Mouse (Mus musculus) T-helper 17 cell (primary cell): ENCODE results near the gene Carns1.

ENCODE experiments used
- in situ Hi-C, 2 experiments: fragments of 300-600 bp; cut with MboI, MseI; formaldehyde crosslinking; loops; 1 replicate in 1 of 2; 2 replicates in 1 of 2; pipeline ENCODE4 v1.15.1; 2025; ENCODE audit warnings: high pct_unique_total_duplicates in 2 of 2

The Carns1 gene

DNA sequence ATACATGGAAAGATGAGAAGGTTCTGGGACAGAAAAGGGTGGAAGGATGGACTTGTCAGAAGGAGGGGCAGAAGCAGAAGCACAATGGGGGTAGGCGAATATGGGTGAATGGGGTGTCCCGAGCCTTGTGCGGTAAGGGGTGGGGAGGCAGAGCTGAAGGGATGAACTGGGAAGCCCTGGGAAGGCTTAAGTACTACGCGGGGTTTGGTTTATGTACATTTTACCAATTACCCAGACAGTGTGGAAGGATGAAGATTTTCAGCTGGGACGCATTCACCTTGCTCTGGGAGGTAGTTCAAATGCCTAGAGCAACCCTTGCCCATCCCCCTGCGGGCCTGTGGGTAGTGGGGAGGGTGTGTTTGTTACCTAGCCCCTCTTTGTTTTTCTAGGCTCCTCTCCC is 26.9 kb upstream of the Carns1 start:
- in situ Hi-C loops = no loop called here

DNA sequence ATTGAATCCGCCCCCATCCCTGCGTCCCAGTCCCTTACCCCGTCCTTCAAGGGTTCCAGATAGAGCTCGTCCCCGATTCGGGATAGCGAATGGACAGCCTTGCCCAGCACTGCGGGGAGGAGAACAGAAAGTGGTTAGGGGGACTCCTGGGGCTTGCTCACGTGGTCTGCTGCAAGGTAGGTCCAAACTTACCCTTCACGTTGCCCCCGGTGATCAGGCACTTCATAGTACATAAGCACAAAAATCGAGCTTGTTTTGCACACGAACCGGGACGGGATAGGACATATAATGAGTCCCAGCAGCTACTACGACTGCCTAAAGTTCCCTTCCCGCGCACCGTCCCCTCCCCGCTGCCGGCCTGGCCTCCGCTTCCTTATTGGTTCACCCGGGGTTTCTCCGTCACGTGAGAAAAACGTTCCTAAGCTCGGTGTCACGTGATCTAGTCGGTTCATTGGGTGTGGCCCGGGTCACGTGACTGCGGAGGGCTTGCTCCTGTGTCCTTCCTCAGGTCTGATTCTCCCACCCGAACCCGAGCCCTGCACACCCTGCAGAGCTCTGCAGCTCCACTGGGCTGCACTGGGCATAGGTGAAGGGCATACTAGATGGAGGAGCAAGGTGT is 26.1 kb upstream of the Carns1 start, which contains the start of gene Rad9a:
TSS of gene Rad9a (minus strand) at position 372 of the 619 bp plus-strand sequence.
- in situ Hi-C loops = no loop called here

DNA sequence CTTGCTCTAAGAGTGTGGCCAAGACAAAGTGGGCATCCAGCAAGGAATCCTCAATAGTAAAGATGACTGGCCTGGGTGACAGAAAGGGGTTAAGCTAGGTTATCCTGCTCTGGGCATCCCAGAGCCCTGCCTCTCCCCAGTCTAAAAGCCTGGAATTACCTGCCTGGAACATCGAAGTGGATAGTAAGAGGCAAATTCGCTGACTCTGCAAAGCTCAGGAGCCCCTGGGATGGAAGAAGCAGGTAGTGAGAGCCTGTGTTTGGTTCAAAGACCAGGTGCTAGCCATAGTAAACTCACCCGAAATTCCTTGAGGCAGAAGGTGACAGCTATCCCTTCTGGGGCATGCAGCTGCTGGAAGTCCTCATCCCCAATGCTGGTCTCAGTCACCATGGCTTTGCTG is 21.9 kb upstream of the Carns1 start:
- in situ Hi-C loops = no loop called here

DNA sequence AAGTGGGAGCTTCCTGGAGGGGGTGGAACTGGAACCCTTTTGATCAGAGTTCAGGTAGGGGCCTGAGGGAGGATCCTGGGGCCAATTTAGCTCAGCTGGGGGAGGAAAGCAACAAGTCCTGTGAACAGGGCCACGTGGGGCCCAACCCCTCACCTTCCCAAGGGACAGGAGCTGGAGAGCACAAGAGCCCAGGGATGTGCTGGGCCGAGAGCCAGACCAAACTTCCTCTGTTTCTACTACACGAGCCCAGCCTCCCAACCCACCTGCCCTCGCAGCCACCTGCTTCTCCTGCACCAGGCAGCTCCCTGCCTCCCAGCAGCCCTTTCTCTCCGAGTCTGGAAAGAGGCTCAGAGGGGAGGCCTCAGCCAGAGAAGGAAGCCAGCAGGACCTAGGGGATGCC is 21.3 kb upstream of the Carns1 start:
- in situ Hi-C loops = no loop called here

DNA sequence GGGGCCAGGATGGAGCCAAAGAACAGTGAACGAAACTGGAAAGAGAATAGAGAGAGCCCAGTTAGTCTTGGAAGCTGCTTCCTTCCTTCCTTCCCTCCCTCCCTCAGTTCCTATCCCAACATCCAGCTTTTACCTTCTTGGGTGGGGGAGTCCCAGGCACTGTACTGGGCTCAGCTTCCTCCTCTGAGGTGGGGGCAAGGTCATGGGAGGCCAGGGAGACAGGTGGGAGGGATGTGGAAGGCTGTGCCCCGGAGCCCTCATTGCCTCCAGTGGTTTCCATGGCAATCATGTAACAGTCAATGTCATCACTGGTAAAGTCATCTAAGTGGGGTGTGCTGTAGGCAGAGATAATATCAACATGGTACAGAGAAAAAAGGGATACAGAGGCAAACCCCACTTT is 20.8 kb upstream of the Carns1 start:
- in situ Hi-C loops = no loop called here

DNA sequence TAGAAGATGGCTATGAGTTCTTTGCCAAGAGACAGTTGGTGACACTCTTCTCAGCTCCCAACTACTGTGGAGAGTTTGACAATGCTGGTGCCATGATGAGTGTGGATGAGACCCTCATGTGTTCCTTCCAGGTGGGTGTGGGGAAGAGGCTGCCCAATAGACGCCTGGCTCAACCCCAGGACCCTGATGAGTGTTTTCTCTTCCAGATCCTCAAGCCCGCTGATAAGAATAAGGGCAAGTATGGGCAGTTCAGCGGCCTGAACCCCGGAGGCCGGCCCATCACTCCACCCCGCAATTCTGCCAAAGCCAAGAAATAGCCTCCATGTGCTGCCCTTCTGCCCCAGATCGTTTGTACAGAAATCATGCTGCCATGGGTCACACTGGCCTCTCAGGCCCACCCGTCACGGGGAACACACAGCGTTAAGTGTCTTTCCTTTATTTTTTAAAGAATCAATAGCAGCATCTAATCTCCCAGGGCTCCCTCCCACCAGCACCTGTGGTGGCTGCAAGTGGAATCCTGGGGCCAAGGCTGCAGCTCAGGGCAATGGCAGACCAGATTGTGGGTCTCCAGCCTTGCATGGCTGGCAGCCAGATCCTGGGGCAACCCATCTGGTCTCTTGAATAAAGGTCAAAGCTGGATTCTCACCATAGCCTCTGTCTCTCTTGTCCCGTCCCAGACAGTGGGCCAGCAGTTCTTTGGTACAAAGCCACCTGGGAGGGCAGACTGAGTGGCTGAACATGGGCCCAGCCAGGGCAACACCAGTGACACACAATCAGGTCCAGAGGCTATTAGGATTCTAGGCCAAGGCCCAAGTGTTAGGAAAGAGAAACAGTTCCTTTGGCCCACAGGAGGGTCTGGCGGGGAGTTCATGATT is 19.7 kb upstream of the Carns1 start:
- in situ Hi-C loops = no loop called here

DNA sequence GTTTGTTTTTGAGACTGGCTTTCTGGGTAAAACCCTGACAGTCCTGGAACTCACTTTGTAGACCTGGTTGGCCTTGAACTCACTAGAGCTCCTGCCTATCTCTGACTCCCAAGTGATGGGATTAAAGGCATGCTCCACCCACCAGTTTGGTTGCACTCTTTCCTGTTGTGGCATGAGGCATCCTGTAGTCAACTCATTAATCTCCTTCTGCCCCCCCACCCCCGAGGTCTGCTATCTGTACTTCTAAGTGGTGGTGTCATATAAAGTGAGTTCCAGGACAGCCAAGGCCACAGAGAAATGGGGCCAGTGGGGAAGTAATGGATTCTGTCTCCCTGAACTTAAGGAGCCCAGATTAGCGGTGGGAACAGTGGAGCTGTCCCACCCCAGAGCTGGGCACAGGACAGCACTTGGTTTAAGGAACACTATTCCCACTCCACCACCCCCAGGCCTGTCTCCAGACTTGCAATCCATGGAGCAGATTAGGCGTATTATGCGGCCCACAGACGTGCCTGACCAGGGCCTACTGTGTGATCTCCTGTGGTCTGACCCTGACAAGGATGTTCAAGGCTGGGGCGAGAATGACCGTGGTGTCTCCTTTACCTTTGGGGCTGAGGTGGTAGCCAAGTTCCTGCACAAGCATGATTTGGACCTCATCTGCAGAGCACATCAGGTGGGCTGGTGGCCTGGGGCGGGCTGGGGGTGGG is 18.9 kb upstream of the Carns1 start:
- in situ Hi-C loops = no loop called here

DNA sequence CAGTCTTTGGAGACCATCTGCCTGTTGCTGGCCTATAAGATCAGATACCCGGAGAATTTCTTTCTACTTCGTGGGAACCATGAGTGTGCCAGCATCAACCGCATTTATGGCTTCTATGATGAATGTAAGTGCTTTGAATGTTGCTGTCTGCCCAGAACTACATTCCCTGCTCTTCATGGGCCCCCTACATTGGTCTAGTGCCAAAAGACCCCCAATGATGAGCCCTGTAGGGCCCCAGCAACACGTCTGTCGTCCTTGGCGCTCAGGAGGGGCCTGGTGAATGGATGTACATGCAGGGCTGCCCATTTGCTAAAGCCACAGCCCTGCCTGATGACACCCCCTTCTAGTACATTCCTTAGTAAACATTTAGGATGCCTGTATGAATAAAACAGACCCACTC is 17.9 kb upstream of the Carns1 start:
- in situ Hi-C loops = no loop called here

DNA sequence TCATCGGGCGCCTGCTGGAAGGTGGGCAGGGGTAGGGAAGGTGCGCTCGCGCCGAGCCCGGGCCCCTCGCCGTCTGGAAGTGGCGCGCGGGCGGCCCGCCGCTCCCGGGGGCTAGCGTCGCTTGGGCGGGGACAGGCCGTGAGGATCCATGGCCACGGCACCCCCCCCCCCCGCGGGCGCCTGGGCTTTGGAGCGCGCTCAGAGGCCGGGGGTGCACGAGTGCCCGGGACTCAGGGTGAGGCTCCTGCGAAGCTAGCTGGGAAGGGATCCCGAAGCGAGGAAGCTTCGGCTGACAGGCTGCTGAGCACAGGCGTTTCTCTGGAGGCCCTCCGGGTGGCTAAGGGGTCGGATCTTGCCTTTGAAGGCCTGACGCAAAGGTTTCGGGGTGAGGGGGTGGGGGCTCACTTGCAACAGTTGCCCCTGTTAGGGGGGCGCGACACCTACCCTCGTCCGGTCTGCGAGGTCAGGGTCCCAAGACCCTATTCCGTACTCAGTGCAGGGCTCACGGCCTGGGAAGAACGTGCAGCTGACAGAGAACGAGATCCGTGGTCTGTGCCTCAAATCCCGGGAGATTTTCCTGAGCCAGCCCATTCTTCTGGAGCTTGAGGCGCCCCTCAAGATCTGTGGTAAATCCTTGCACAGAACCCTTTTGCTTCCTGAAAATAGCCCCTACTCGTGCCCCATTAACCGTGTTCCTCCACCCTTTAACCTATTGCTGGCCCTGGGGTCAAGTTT is 17.1 kb upstream of the Carns1 start:
- in situ Hi-C loops = no loop called here

DNA sequence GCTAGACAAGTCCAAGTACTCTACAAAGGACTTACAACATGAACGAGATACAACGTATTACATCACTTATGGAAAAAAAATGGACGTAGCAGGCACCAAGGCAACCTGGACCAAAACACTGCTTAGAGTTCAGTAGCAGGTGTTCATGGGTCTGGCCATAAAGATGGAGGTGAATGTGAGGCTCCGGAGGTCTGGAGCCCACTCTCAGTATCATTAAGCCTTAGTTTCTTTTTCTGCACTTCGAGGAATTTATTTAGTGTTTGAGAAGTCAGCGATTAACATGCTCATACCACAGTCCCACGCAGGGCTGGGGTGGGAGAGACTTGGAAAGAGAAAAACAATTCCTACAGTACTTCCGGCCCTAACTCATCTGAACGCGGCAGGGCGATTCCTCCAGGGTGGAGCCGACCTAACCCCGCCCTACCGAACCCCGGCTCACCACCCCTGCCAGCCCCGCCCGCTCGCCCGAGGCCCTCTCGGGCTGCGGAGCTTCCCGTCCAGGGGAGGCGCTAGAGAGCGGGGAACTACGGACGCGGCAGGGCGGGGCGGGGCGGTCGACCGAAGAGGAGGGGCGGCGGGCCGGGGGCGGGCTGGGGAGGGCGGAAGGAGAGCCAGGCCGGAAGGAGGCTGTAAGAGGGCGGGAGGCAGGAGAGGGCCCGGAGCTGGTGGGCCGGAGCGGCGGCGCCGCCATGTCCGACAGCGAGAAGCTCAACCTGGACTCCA is 16.4 kb upstream of the Carns1 start, which contains the start of gene Ppp1ca:
TSS of gene Ppp1ca (plus strand) at position 538 of the 723 bp plus-strand sequence.
- in situ Hi-C loops = no loop called here

DNA sequence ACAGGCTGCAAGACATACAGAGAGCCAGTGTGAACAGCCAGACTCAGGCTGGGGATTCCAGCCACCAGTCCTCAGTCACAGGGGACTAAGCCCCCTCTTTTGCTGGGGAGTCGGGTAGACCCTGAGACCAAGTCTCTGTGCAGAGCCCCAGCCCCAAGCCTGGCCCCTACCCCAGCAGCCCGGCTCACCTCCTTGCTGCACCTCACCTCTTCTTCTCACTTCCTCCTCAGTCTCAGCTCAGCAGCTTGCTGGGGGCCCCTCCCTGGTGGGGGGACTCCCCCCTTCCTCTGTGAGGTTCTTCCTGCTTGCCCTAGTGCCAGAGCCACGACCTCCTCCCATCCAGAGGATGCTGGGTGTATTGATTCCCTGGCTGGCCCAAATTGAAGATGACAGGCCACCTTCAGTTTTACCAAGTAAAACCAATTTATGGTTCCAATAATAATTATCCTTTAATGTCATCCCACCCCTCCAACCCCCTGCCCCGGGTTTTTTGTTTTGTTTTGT is 15.6 kb upstream of the Carns1 start, which contains the start of gene Tbc1d10c:
TSS of gene Tbc1d10c (minus strand) at position 454 of the 504 bp plus-strand sequence.
- in situ Hi-C loops = no loop called here

DNA sequence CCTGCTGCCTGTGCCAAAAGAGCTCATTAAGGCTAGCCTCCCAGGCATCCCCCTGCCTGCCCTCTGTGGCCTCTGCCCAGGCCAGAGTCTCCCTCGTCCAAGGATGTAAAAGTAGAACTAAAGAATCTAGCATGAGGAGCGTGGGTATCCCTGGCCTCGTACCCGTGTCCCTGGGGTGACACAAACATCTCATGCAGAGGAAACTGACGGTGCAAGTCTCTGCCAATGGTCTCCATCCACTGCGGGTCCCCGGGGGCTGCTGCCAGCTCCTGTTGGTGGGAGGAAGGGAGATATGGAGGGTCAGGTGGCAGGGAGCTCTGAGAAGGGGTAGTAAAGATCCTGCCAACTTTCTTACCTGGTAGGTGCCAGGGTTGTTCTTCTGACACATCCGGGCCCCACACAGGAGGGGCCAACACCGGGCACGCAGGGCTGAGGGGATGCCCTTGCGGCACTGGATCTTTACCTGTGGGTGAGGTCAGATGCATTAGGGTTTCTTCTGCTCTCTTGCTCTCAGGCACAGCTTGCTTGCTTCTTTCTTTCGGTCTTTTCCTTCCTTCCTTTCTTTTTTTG is 13.9 kb upstream of the Carns1 start:
- in situ Hi-C loops = loop anchor here in 1 of 2 experiments (10.0 kb wide), 1 partner anchor 614 kb away; the partner anchor contains the start of gene Ppp6r3

DNA sequence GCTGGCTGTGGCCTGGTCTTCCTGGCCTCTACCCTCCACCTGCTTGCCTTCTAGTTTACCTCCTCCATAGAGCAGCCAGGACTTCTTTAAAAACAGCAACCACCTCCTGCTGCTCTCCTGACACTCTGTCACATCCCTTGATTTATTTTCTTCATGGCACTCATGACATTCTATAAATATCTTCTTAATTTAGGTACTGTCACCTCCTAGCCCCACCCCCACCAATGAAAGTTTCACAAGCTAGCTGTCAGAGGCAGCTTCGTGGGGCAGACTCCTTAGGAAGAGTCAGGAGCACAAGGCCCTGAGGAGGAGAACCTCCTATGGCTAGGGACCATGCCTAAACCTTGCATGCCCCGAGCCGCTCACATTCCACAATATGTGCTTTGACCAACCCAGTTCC is 12.0 kb upstream of the Carns1 start:
- in situ Hi-C loops = loop anchor here in 1 of 2 experiments (10.0 kb wide), 1 partner anchor 613 kb away; the partner anchor contains the start of gene Ppp6r3

DNA sequence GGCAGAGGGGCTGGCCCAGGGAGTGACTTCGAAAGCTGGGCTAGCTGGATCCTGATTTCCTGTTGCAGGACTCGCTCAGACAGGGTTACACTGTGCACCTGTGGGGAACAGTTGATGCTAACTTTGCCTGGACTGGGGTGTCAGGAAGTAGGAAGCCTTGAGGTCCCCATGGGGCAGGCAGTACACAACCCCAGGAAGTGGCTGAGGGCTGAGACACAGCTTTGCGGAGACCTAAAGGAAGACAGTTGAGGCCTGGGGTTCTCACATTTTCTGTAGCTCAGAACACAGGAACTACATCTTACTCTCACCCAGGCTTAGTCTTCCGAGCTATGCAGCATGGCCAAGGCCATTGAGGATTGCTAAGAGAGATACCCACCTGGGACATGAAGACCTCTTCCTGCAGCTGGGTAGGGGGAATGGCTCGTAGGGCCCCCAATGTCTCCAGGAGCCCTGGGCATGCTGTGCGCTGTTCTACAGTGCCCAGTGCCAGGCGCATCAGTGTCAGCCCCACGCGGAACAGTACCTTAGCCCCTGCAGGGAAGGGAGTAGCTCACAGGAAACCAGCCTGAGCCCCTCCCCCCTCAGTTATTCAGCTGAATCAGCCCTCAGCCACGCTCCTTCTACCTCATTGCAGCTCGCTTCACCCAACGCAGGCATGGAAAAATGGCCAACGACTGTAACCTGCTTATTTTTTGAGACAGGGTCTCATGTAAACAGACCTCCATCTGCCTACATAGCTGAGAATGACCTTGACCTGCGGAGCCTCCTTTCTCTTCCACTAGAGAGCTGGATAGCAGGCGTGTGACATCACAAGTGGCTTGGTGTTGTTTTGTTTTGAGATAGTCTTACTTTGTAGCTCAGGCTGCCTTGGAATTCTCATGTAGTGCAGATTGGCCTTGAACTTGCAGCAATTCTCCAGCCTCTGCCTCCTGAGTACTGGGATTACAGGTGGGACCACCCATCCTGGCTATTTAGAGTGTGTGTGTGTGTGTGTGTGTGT is 10.0 kb upstream of the Carns1 start:
- in situ Hi-C loops = loop anchor here in 1 of 2 experiments (10.0 kb wide), 1 partner anchor 610 kb away; the partner anchor contains the start of gene Ppp6r3

DNA sequence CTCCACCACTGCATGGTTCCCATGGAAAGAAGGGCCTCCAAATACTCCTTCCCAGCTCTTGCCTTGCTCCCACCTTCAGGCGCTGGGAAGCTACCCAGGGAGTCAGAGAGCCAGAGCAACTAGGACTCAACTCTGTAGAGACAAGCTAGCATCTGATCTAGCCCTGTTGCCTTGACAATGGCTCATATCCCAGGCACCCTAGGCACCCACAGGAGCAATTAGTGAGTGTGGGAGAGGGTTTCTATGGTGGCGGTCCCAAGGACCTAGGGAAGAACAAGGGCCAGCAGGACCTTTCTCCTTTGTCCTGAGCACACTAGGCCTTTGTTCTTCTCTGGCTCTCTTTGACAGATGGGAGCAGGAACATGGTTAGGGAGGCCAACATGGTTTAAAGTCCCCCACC is 8.4 kb upstream of the Carns1 start:
- in situ Hi-C loops = loop anchor here in 1 of 2 experiments (10.0 kb wide), 1 partner anchor 609 kb away; the partner anchor contains the start of gene Ppp6r3

DNA sequence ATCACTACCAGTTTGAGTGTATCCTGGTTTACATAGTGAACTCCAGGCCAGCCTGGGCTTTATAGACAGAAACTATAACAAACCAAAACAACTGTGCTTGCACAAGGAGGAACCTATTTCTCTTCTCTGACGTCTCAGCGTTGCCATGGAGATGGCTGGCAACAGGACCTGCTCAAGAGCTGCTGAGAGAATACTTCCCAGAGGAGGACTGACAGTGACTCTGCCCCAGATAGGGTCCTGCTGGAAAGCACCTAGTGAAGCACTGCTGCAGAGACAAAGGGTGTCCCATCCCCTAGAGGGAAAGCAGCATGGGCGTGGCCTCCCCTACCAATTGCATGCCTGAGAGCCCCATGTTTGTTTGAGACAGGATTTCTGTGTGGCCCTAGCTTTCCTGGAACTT is 6.6 kb upstream of the Carns1 start:
- in situ Hi-C loops = loop anchor here in 1 of 2 experiments (10.0 kb wide), 1 partner anchor 607 kb away; the partner anchor contains the start of gene Ppp6r3

DNA sequence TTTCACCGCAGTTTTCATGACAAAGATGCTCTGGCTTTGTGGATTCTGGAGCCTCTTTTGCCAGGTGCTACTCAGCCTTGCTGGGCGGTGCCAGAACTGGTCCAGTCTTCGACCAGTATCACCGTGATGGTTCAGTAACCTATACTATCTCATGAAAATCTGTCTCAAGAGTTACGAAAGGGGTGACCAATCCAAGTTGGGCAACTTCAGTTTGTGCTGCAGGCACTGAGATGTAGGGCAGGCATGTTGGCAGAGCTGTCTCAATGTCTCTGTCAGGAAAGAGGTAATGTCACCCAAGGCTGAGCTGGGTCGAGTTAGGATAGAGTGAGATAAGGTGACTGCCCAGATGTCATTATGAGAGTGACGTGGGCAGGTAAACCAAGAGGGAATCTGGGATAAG is 5.1 kb upstream of the Carns1 start:
- in situ Hi-C loops = loop anchor here in 1 of 2 experiments (10.0 kb wide), 1 partner anchor 606 kb away; the partner anchor contains the start of gene Ppp6r3

DNA sequence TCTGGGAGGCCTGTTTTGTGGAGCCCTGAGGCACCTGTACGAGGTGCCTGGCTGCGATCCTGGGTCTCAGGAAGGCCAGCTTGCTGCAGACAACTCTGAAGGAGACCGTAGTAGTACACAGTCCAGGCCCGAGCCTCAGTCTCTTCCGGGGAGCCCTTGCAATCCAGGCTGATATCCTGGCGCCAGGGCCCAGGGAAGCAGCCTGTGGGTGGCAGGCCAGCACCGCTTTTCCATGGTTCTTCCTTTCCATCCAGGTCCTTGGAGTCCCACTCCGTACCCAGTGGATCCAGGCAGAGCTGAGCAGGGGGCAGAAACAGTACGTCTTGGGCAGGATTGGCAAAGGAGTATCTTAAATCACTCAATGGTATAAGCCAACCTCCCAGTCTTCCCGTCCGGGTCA is 2.4 kb downstream of the Carns1 start:
- in situ Hi-C loops = no loop called here
